Mouse (Mus musculus) hindbrain, postnatal 0 days (tissue): ENCODE measurements around the gene Lpar3. TPM values are rescaled to one million over a fixed set of nuclear protein-coding genes. Genes with fewer than 3 reads are reported as not detected.

Experiments
- ATAC-seq: fragments of 200-750 bp; cut with Nextera tagmentation; 2 replicates; pipeline ENCODE4 v1.8.0; 2017; ENCODE audit warnings: mild to moderate bottlenecking, moderate TSS enrichment, moderate library complexity
- DNase-seq: peaks from one replicate; pipeline ENCODE4 v3.0.0-alpha.2; 2015; ENCODE audit warnings: low spot score
- H3K27ac ChIP-seq: fragments of 300-500 bp; sonication (generic); 2 replicates; pipeline ENCODE4 v1.5.1; 2014; ENCODE audit warnings: mild to moderate bottlenecking
- H3K27me3 ChIP-seq: fragments of 300-500 bp; sonication (generic); 2 replicates; pipeline ENCODE4 v1.6.1; 2014; ENCODE audit warnings: low read length, mixed read lengths; ENCODE audit not compliant: insufficient read depth
- H3K36me3 ChIP-seq: fragments of 300-500 bp; sonication (generic); 2 replicates; pipeline ENCODE4 v1.6.1; 2014; ENCODE audit warnings: low read length, mixed read lengths; ENCODE audit not compliant: insufficient read depth
- H3K4me1 ChIP-seq: fragments of 300-500 bp; sonication (generic); 2 replicates; pipeline ENCODE4 v1.6.1; 2014; ENCODE audit warnings: antibody characterized with exemption, low read length, mixed read lengths; ENCODE audit not compliant: insufficient read depth
- H3K4me2 ChIP-seq: fragments of 300-500 bp; sonication (generic); 2 replicates; pipeline ENCODE4 v1.6.1; 2014; ENCODE audit warnings: low read depth, mild to moderate bottlenecking, low read length, moderate library complexity, mixed read lengths
- H3K4me3 ChIP-seq: fragments of 300-500 bp; sonication (generic); 2 replicates; pipeline ENCODE4 v1.5.1; 2014; ENCODE audit warnings: low read length
- H3K9ac ChIP-seq: fragments of 300-500 bp; sonication (generic); replicated peaks from 2 replicates; pipeline ENCODE4 v1.6.1; 2014; ENCODE audit warnings: mild to moderate bottlenecking, low read length, moderate library complexity, mixed read lengths
- H3K9me3 ChIP-seq: fragments of 300-500 bp; sonication (generic); 2 replicates; pipeline ENCODE4 v1.6.1; 2016; ENCODE audit warnings: low read length, mixed read lengths
- CTCF ChIP-seq: IDR thresholded peaks from 2 replicates; pipeline ENCODE4 v1.5.1; 2016; ENCODE audit warnings: antibody characterized with exemption, control low read depth, low read depth
- WGBS: fragments of 180-500 bp; shearing (Covaris S2); extraction: QIAGEN DNeasy Blood & Tissue Kit; methylation state at CpG from one replicate; pipeline ENCODE4 v1.1.7; 2014; 5-methylcytosine and 5-hydroxymethylcytosine counted together
- polyA plus RNA-seq: library from polyadenylated mRNA; unstranded; fragments of >200 nt; fragmentation: Nextera tagmentation; extraction: Ambion mirVana; gene quantifications from 2 replicates; pipeline ENCODE4 v1.2.1, GENCODE M21; 2015
- total RNA-seq: library from RNA; depleted of rRNA; stranded (reverse); fragments of >200 nt; gene quantifications from 2 replicates; pipeline ENCODE4 v1.2.3, GENCODE M21; 2014

Lpar3 gene
- total and polyA plus RNA-seq, 2 experiments from 2014 or later: 0.50 to 0.58 TPM

- Histone ChIP-seq H3K27ac (no peak overlapping the region), H3K9ac (no peak overlapping the region), H3K27me3 (no peaks in the 10 kb centered on the region), H3K4me2 (no peak overlapping the region), H3K36me3 (no peaks in the 10 kb centered on the region), H3K4me3 (no peak overlapping the region), H3K4me1 (no peaks in the 10 kb centered on the region), H3K9me3 (no peaks in the 10 kb centered on the region)
- no peak for DNase-seq
- 83% methylated on average over 12 of the region's 12 CpGs for WGBS
- ATAC-seq: no peak
- no peak for TF ChIP-seq CTCF
Observed at GRCm38 (mm10) chr3:146265545-146266130, 44.9 kb downstream of the Lpar3 start.

- H3K9me3 ChIP-seq: no peaks in the 10 kb centered on the region
- H3K4me2 ChIP-seq: peak overlapping the region; percentile 19; the same call in 1 of the 2 replicates
- H3K27ac ChIP-seq: no peak overlapping the region
- no peaks in the 10 kb centered on the region for H3K4me1 ChIP-seq
- H3K36me3 ChIP-seq: no peaks in the 10 kb centered on the region
- H3K27me3 ChIP-seq: no peaks in the 10 kb centered on the region
- WGBS: 56% methylated on average over 14 of the region's 14 CpGs
- peak; percentile 82 for DNase-seq
- H3K9ac ChIP-seq: no peak overlapping the region
- peak; percentile 87 for ATAC-seq
- no peak overlapping the region for H3K4me3 ChIP-seq
- TF ChIP-seq CTCF: peak; percentile 54
Observed at GRCm38 (mm10) chr3:146268024-146268801, 47.5 kb downstream of the Lpar3 start.

GRCm38 (mm10) chr3:146274503-146274902 is 53.7 kb downstream of the Lpar3 start:
- Histone ChIP-seq H3K27ac (no peak overlapping the region), H3K9me3 (no peaks in the 10 kb centered on the region), H3K4me3 (no peak overlapping the region), H3K4me2 (no peak overlapping the region), H3K27me3 (no peaks in the 10 kb centered on the region), H3K4me1 (no peaks in the 10 kb centered on the region), H3K9ac (no peak overlapping the region), H3K36me3 (no peaks in the 10 kb centered on the region)
- WGBS: 75% methylated on average over 5 of the region's 5 CpGs
- no peak for TF ChIP-seq CTCF
- no peak for ATAC-seq
- DNase-seq: no peak

- no peak overlapping the region for H3K9ac ChIP-seq
- WGBS: 81% methylated on average over 11 of the region's 11 CpGs
Observed at GRCm38 (mm10) chr3:146275360-146276025, 54.7 kb downstream of the Lpar3 start.

GRCm38 (mm10) chr3:146276026-146276409 is 55.3 kb downstream of the Lpar3 start:
- ATAC-seq (no peak), DNase-seq (no peak)
- no peaks in the 10 kb centered on the region for H3K4me1 ChIP-seq
- H3K9ac ChIP-seq: no peak overlapping the region
- 50% methylated on average over 4 of the region's 4 CpGs for WGBS
- TF ChIP-seq CTCF: no peak
- no peak overlapping the region for H3K4me3 ChIP-seq
- no peaks in the 10 kb centered on the region for H3K9me3 ChIP-seq
- H3K36me3 ChIP-seq: no peaks in the 10 kb centered on the region
- no peak overlapping the region for H3K4me2 ChIP-seq
- H3K27ac ChIP-seq: no peak overlapping the region
- no peaks in the 10 kb centered on the region for H3K27me3 ChIP-seq

More at GRCm38 (mm10) chr3:146275360-146276025, 54.7 kb downstream of the Lpar3 start:
- H3K9me3 ChIP-seq: no peaks in the 10 kb centered on the region
- H3K4me3 ChIP-seq: no peak overlapping the region
- no peak for ATAC-seq
- DNase-seq: no peak
- no peaks in the 10 kb centered on the region for H3K4me1 ChIP-seq
- no peak overlapping the region for H3K4me2 ChIP-seq
- H3K36me3 ChIP-seq: no peaks in the 10 kb centered on the region
- H3K27ac ChIP-seq: no peak overlapping the region
- no peak for TF ChIP-seq CTCF
- no peaks in the 10 kb centered on the region for H3K27me3 ChIP-seq

- no peak overlapping the region for H3K27ac ChIP-seq
- DNase-seq (no peak), ATAC-seq (no peak)
- no peaks in the 10 kb centered on the region for H3K27me3 ChIP-seq
- no peaks in the 10 kb centered on the region for H3K9me3 ChIP-seq
- TF ChIP-seq CTCF: no peak
- 96% methylated on average over 4 of the region's 4 CpGs for WGBS
- no peak overlapping the region for H3K9ac ChIP-seq
- H3K36me3 ChIP-seq: no peaks in the 10 kb centered on the region
- H3K4me1 ChIP-seq: no peaks in the 10 kb centered on the region
- no peak overlapping the region for H3K4me3 ChIP-seq
- no peak overlapping the region for H3K4me2 ChIP-seq
Observed at GRCm38 (mm10) chr3:146276991-146277390, 56.2 kb downstream of the Lpar3 start.
